Mouse (Mus musculus): ENCODE data around the gene Grb10.

- no peak for TF ChIP-seq GATA1 (IDR thresholded peaks at IDR 0.05; ENCODE audit: borderline replicate concordance, low read length)
- no peak for TF ChIP-seq FLI1 (IDR thresholded peaks at IDR 0.05; ENCODE audit: low read length)
These were observed 156.7 kb downstream of the Grb10 start for GRCm38 (mm10) chr11:11881783-11882155.

All from megakaryocyte, embryonic 14.5 days (primary cell).